8 mouse cellular contexts compared by ENCODE assay signal in the genomic region with DNA sequence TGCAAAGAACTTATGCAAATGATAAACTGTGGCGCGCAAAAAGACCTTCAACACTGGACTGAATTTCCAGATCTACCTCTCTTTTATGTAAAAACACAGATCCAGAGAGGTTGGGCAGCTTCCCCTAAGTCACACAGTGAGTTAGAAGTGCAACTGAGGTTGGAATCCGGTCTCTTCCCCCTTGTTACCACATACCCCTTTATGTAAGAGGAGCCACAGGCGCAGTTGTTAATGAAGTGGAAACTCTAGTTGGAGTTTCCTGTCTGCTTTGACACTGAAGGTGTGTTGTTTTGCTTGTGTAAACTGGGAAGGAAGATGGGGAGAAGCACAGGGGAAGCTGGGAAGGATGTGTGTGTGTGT. TPM values are rescaled to one million over a fixed set of nuclear protein-coding genes. Genes with fewer than 3 reads are reported as not detected.
DNase-seq lines count a peak whose midpoint lies in the region; ATAC-seq and TF ChIP-seq lines count a peak whose summit lies in the region.

No protein-coding gene starts in this region.

- peak overlapping the region; percentile 95 for H3K4me2 ChIP-seq in heart, embryonic 11.5 days
- H3K4me2 ChIP-seq in forebrain, embryonic 15.5 days (replicated peaks), result peak overlapping the region; percentile 98
- peak overlapping the region; percentile 97 for H3K4me2 ChIP-seq in liver, embryonic 15.5 days

- WGBS in heart, embryonic 11.5 days (ENCODE audit: insufficient replicate concordance), result 6% methylated on average over 4 of the region's 4 CpGs
- WGBS in forebrain, embryonic 15.5 days, result 5% methylated on average over 4 of the region's 4 CpGs
- WGBS in liver, embryonic 15.5 days (ENCODE audit: insufficient replicate concordance), result 9% methylated on average over 4 of the region's 4 CpGs

- H3K4me1 ChIP-seq in heart, embryonic 11.5 days (ENCODE audit: control insufficient read depth, insufficient read depth, low read length), result peaks cover 9% of the 10 kb centered on the region; the same call in 1 of the 2 replicates
- peaks cover 67% of the 10 kb centered on the region for H3K4me1 ChIP-seq in E14TG2a.4 (replicated peaks; ENCODE audit: low read depth, low read length)
- H3K4me1 ChIP-seq in forebrain, embryonic 15.5 days, result peaks cover 20% of the 10 kb centered on the region
- peaks cover 42% of the 10 kb centered on the region for H3K4me1 ChIP-seq in liver, embryonic 15.5 days (replicated peaks)

- DNase-seq in heart, postnatal 25 days (ENCODE audit: low spot score), result no peak
- peak; percentile 28 for DNase-seq in splenic B cell, adult 2 months (ENCODE audit: low read depth, low spot score)
- DNase-seq in urinary bladder, postnatal 10 days (ENCODE audit: low spot score), result no peak
- no peak for DNase-seq in gastrocnemius, postnatal 10 days

- no peaks in the 10 kb centered on the region for H3K36me3 ChIP-seq in heart, embryonic 11.5 days (ENCODE audit: control insufficient read depth, insufficient read depth, low read length)
- H3K36me3 ChIP-seq in E14TG2a.4 (ENCODE audit: insufficient read depth, low read length), result peaks cover 17% of the 10 kb centered on the region
- no peaks in the 10 kb centered on the region for H3K36me3 ChIP-seq in forebrain, embryonic 15.5 days
- H3K36me3 ChIP-seq in liver, embryonic 15.5 days (replicated peaks), result no peaks in the 10 kb centered on the region
- no peaks in the 10 kb centered on the region; the same call in 1 of the 2 replicates for H3K36me3 ChIP-seq in splenic B cell, adult 2 months (ENCODE audit: control insufficient read depth, insufficient read depth, low read length, poor library complexity, severe bottlenecking)

- H3K27ac ChIP-seq in heart, embryonic 11.5 days (ENCODE audit: low read depth, low read length), result peak overlapping the region; percentile 77; the same call in 1 of the 2 replicates
- no peak overlapping the region for H3K27ac ChIP-seq in forebrain, embryonic 15.5 days (replicated peaks)
- 0 out of 2 replicates have a peak overlapping the region, but pooled peaks have one; percentile 72 for H3K27ac ChIP-seq in liver, embryonic 15.5 days (replicated peaks)

- H3K9me3 ChIP-seq in heart, embryonic 11.5 days (replicated peaks; ENCODE audit: control insufficient read depth, low read length), result no peaks in the 10 kb centered on the region
- H3K9me3 ChIP-seq in E14TG2a.4 (ENCODE audit: low read length), result no peaks in the 10 kb centered on the region
- no peaks in the 10 kb centered on the region for H3K9me3 ChIP-seq in forebrain, embryonic 15.5 days
- H3K9me3 ChIP-seq in liver, embryonic 15.5 days (replicated peaks), result no peaks in the 10 kb centered on the region

- no peak for TF ChIP-seq CTCF in E14TG2a.4 (conservative IDR thresholded peaks at IDR 0.05; ENCODE audit: low read length)

- H3K4me3 ChIP-seq in heart, embryonic 11.5 days (ENCODE audit: low read depth, low read length), result peak overlapping the region; percentile 82
- peak overlapping the region; percentile 100 for H3K4me3 ChIP-seq in E14TG2a.4 (replicated peaks; ENCODE audit: low read length)
- peak overlapping the region; percentile 70 for H3K4me3 ChIP-seq in forebrain, embryonic 15.5 days
- peak overlapping the region; percentile 94 for H3K4me3 ChIP-seq in liver, embryonic 15.5 days (replicated peaks)

- peak overlapping the region; percentile 87 for H3K9ac ChIP-seq in heart, embryonic 11.5 days (ENCODE audit: low read depth, low read length)
- peak overlapping the region; percentile 55; the same call in 1 of the 2 replicates for H3K9ac ChIP-seq in forebrain, embryonic 15.5 days (replicated peaks)
- H3K9ac ChIP-seq in liver, embryonic 15.5 days, result peak overlapping the region; percentile 69

- no peaks in the 10 kb centered on the region; the same call in 1 of the 2 replicates for H3K27me3 ChIP-seq in heart, embryonic 11.5 days (ENCODE audit: control insufficient read depth, insufficient read depth, low read length)
- H3K27me3 ChIP-seq in E14TG2a.4 (ENCODE audit: insufficient read depth, low read length), result peaks cover 11% of the 10 kb centered on the region
- H3K27me3 ChIP-seq in forebrain, embryonic 15.5 days, result peaks cover 8% of the 10 kb centered on the region; the same call in 1 of the 2 replicates
- H3K27me3 ChIP-seq in liver, embryonic 15.5 days, result peaks cover 40% of the 10 kb centered on the region
- no peaks in the 10 kb centered on the region for H3K27me3 ChIP-seq in splenic B cell, adult 2 months (ENCODE audit: control insufficient read depth, insufficient read depth, low read length, poor library complexity, severe bottlenecking)

- no peak for ATAC-seq in heart, embryonic 11.5 days (replicated peaks; ENCODE audit: insufficient number of reproducible peaks, low FRiP score, low TSS enrichment)
- ATAC-seq in forebrain, embryonic 15.5 days (replicated peaks), result no peak
- ATAC-seq in liver, embryonic 15.5 days (ENCODE audit: insufficient read depth), result no peak

- intact Hi-C loops in heart, postnatal 25 days (cut with DNase I), result loop anchor here (2.0 to 5.0 kb wide), 3 partner anchors 16 to 50 kb away; a partner anchor contains a TSS

RNA-seq across cellular contexts. Expression of a gene that starts 1.2 kb away (rescaled TPM):
- polyA plus RNA-seq in heart, embryonic 11.5 days (2014; fragmentation: Nextera tagmentation; extraction: Ambion mirVana), result 9.7 and 10.2 TPM in 2 replicates
- total RNA-seq in heart, postnatal 25 days (2021), result 10 to 100 TPM; 22.3 to 23.8 TPM
- polyA plus RNA-seq in forebrain, embryonic 15.5 days (2015; fragmentation: Nextera tagmentation; extraction: Ambion mirVana), result 8.7 and 9.9 TPM in 2 replicates
- polyA plus RNA-seq in liver, embryonic 15.5 days (2015; fragmentation: Nextera tagmentation; extraction: Ambion mirVana), result 5.2 and 6.3 TPM in 2 replicates
- total RNA-seq in gastrocnemius, postnatal 10 days (2021), result 10 to 100 TPM; 23.3 to 27.6 TPM

RNA-seq across cellular contexts. Expression of a gene that starts 1.8 kb away (rescaled TPM):
- 24.8 and 26.9 TPM in 2 replicates for polyA plus RNA-seq in heart, embryonic 11.5 days (2014; fragmentation: Nextera tagmentation; extraction: Ambion mirVana)
- 10 to 100 TPM; 13.2 to 17.2 TPM for total RNA-seq in heart, postnatal 25 days (2021)
- polyA plus RNA-seq in forebrain, embryonic 15.5 days (2015; fragmentation: Nextera tagmentation; extraction: Ambion mirVana), result 34.8 and 36.4 TPM in 2 replicates
- polyA plus RNA-seq in liver, embryonic 15.5 days (2015; fragmentation: Nextera tagmentation; extraction: Ambion mirVana), result 10.1 and 10.3 TPM in 2 replicates
- 10 to 100 TPM in 1 of 2 experiments, 1 to 10 TPM in 1; 9.2 to 12.9 TPM for total RNA-seq in gastrocnemius, postnatal 10 days (2021)

RNA-seq across cellular contexts. Expression of a gene that starts 49.5 kb away (rescaled TPM):
- polyA plus RNA-seq in heart, embryonic 11.5 days (2014; fragmentation: Nextera tagmentation; extraction: Ambion mirVana), result 49.5 and 49.6 TPM in 2 replicates
- total RNA-seq in heart, postnatal 25 days (2021), result 10 to 100 TPM; 17.1 to 17.6 TPM
- polyA plus RNA-seq in forebrain, embryonic 15.5 days (2015; fragmentation: Nextera tagmentation; extraction: Ambion mirVana), result 88.5 and 96.9 TPM in 2 replicates
- 33.7 and 39.6 TPM in 2 replicates for polyA plus RNA-seq in liver, embryonic 15.5 days (2015; fragmentation: Nextera tagmentation; extraction: Ambion mirVana)
- 10 to 100 TPM; 22.7 to 31.3 TPM for total RNA-seq in gastrocnemius, postnatal 10 days (2021)

RNA-seq across cellular contexts. Expression of a gene that starts 49.5 kb away (rescaled TPM):
- polyA plus RNA-seq in heart, embryonic 11.5 days (2014; fragmentation: Nextera tagmentation; extraction: Ambion mirVana), result 50.6 and 54.8 TPM in 2 replicates
- 10 to 100 TPM; 10.8 to 12.4 TPM for total RNA-seq in heart, postnatal 25 days (2021)
- 76.8 and 78.4 TPM in 2 replicates for polyA plus RNA-seq in forebrain, embryonic 15.5 days (2015; fragmentation: Nextera tagmentation; extraction: Ambion mirVana)
- 29.2 and 31.4 TPM in 2 replicates for polyA plus RNA-seq in liver, embryonic 15.5 days (2015; fragmentation: Nextera tagmentation; extraction: Ambion mirVana)
- total RNA-seq in gastrocnemius, postnatal 10 days (2021), result 10 to 100 TPM; 18.2 to 20.1 TPM

RNA-seq across cellular contexts. Expression of a gene that starts 53.0 kb away (rescaled TPM):
- polyA plus RNA-seq in heart, embryonic 11.5 days (2014; fragmentation: Nextera tagmentation; extraction: Ambion mirVana), result not detected in 2 replicates
- total RNA-seq in heart, postnatal 25 days (2021), result not detected
- polyA plus RNA-seq in forebrain, embryonic 15.5 days (2015; fragmentation: Nextera tagmentation; extraction: Ambion mirVana), result 0.36 and 0.51 TPM in 2 replicates
- polyA plus RNA-seq in liver, embryonic 15.5 days (2015; fragmentation: Nextera tagmentation; extraction: Ambion mirVana), result 0.17 and 0.21 TPM in 2 replicates
- total RNA-seq in gastrocnemius, postnatal 10 days (2021), result 10 to 100 TPM; 65.0 to 72.7 TPM
